Mouse (Mus musculus) right cerebral cortex, adult 18-20 months (tissue): ENCODE measurements around the gene Anks1.
A peak's percentile ranks its signal among the peaks of the same experiment; 100 is the strongest.

Source experiments
- DNase-seq: peaks from one replicate; pipeline ENCODE4 v3.0.0; 2022; ENCODE audit warnings: mixed read lengths

Anks1 gene

DNA sequence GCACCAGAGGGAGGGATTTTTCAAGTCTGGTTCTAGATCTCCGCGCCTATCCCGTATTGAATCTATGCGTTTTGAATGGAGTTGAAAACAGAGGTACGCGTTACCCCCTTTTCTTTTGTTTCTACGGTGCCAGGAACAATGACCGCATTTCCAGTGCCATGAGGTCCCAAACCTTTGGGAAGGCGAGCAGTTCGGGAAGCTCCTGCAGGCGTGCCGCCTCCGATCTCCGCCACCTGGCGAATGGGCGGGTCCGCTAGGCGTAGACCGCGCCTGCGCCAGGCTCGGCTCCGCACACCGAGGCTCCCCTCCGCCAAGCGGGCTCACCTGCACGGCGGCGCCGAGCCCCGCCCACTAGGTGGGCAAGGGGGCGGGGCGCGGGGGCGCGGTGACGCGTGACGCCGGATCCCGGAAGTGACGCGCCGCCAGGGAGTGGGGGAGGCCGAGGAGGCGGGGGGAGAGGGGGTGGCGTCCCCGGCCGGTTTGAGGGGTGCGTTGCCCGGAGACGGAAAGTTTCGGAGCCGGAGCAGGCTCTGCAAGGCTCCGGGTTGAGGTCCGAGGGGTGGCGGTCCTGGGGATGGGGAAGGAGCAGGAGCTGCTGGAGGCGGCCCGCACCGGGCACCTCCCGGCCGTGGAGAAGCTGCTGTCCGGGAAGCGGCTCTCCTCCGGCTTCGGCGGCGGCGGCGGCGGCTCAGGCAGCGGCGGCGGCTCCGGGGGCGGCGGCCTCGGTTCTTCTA, at the start of gene Anks1:
TSS of gene Anks1 (plus strand) at position 419 of the 734 bp plus-strand sequence.
- DNase-seq, result peak; percentile 82

DNA sequence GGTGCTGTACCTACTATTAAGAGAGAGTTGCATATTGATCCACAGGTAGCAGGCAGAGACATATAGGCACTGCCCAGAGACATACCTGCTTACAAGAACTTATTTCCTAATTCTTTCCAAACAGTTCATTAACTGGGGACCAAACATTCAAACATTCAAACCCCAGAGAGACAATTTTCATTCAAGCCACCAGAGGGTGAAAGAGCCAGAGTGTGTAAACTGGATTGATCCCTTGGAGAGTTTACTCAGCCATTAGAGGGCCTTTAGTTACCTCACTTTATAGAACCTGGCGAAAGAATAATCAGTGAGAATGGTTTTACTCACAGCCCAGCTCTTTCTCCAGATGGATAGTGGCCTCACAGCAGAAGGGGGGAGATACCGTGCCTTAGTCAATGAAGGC, 43.6 kb upstream of the Anks1 start:
- no peak for DNase-seq

DNA sequence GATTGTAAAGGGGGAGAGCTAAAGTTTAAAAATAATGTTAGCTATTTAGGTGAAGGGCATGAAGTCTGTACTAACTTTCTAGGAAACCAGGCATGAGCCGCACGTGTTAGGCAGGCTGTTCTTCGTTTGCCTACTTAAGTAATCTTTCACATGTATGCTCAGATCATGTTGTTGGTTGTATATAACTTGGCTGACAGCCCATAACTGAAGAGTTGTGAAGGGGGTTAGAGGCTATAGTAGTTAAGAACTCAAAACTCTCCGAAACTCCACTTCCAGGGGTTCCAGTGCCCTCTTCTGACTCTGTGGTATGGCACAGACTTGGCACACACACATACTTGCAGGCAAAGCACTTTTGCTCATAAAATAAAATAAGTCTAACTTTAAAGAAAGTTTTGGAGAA, 42.4 kb upstream of the Anks1 start:
- DNase-seq, result no peak

DNA sequence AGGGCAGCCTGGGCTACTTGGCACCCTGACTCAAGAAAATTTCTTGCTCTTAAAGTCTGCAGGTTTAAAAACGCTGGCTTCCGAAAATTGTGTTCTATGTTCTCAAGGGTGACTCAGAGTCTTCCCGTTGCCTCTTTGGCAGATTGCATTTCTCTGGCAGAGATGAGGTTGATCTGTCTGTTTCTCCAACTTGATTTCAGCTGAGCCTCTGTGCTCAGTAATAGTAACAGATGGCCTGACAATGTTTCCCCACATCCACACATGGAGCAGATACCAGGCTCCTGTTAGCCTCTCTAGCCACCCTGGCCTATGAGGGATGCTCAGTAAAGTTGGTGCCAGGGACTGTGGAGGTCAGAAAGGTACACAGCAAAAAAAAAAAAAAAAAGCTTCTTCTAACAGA, 37.3 kb upstream of the Anks1 start:
- peak; percentile 51 for DNase-seq

DNA sequence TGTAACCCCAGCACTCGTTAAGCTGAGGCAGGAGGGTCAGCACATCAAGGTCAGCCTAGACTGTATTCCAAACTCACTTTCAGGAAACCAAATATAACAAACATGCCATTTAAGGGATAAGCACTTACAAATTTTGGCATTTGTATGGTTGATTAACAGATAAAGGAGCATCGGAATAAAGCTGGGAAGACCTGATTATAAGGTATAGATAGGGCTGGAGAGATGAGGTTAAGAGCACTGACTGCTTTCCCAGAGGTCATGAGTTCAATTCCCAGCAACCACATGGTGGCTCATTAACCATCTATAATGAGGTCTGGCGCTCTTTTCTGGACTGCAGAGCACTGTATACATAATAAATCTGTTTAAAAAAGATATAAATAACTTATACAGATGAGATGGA, 35.5 kb upstream of the Anks1 start:
- DNase-seq, result no peak

DNA sequence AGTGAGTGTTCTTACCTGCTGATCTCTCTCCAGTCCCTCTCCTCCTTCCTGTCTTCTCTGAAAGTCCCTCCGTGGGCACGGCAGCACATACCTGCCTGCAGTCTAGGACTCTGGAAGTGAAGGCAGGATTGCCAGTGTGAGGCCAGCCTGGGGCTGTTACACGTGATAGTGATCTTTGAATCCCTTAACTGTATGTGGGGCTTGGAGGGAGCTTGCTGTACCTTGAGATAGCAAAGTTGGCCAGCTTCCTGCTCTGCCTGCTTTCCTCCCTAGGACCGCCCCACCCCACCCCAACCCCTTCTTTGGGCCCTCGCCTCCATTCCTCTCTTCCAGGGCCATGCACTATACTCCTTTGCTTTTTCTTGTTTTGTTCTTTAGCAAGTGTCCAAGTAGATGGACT, 34.6 kb upstream of the Anks1 start:
- no peak for DNase-seq

DNA sequence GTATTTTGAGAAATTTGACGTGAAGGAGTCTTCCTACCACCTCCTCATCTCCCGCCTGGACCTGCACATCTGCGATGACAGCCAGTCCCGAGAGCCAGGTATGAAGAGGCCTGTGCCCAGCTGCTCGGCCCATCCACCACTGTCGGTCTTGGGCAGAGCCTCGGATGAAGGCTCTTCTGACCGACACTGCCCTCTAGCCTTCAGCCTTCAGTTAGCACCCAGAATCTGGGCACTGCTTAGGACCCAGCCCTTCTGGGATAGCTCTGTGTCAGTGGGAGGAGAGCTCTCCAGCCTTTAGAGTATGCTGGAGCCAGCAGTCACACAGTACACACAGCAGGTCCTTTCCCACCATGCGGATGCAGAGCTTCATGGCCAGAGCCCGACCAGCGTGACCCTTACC, 27.6 kb upstream of the Anks1 start:
- no peak for DNase-seq

DNA sequence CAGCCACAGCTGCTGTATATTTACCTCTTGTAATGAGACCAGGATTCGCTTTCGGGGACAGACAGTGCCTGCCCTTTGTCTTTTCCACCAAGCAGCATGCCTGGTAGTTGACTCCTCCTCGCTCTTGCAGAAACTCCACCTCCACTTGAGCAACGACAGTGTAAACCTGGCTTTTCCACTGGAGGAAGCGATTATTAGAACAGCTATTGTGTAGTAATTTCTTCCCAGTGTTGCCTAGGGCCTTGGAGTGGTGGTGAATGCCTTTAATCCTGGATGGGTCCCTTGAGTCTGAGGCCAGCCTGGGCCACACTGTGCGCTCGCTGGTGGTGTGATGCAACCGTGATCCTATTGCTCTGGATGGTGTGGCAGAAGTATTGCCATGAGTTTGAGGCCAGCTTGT, 26.0 kb upstream of the Anks1 start:
- no peak for DNase-seq

DNA sequence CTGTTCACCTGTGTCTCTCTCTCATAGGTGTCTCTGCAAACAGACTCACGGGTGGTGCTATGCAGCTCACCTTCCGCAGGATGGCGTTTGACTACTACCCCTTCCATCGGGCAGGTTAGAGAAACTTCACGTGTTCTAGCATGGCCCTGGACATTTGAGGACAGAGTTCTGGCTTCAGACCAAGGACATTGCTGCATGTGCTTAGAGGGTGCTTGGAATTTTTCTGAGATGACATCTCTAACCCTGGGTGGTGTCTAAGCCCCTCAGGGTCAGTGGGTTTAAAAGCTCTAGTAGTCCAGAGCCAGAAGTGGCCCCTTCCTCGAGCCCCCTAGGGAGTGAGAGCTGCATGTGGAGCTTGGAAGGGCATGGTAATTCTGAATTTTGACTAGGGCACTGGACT, 25.1 kb upstream of the Anks1 start:
- no peak for DNase-seq

DNA sequence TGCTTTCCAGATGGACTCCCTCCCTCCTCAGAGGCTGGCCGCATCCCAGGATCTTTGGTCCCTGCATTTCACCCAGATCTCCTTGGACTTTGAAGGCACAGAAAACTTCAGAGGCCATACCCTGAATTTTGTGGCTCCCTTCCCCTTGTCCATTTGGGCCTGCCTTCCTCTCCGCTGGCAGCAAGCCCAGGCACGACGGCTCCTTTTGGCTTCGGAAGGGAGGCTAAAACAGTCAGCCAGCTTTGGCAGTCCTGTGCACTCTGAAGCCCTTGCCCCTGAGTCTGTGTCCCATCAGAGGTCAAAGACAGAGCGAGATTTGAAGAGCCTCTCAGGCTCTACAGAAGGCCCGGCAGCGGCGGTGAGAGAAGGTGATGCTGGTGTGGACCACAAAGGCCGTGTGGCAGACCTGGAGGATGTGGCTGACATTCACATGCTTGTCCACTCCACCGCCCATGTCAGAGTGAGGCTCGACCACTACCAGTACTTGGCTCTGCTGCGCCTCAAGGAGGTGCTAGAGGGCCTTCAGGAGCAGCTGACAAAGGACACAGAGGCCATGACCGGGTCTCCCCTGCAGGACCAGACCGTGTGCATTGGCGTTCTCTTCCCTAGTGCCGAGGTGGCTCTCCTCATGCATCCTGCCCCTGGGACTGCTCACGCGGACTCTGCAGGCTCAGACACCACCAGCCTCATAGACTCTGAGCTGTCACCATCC, 22.5 kb upstream of the Anks1 start:
- no peak for DNase-seq

DNA sequence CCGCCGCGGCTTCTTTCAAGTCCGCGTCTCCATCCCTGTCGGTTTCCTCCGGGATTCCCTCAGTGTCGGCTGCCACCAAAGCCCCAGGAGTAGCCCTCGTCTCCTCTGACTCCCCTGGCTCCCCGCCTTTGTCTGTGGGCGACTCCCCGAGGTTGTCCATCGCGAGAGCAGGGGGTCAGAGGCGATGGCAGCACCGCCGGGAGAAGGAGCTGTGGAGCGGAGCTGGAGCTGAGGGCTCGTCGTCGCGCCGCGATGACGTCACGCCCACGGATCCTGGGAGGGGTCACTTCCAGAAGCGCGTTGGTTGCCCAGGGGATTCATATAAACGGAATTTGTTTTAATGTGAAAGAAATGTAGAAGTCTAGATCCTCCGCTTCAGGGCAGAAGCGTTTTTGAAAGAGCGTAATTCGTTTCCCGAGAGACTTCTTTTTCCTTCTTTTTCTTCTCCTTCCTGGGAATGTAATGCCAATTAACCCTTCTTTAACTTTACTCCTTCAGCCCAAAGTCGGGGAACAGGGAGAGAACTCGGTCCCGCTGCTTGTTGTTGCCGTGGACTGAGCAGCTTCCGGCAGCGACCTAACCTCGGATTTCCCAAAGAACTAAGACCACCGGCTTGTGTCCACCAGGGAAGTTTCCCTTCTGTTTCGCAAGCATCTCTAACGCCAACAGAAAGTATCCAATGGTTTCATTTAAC, 1.4 kb upstream of the Anks1 start:
- peak; percentile 95 for DNase-seq

DNA sequence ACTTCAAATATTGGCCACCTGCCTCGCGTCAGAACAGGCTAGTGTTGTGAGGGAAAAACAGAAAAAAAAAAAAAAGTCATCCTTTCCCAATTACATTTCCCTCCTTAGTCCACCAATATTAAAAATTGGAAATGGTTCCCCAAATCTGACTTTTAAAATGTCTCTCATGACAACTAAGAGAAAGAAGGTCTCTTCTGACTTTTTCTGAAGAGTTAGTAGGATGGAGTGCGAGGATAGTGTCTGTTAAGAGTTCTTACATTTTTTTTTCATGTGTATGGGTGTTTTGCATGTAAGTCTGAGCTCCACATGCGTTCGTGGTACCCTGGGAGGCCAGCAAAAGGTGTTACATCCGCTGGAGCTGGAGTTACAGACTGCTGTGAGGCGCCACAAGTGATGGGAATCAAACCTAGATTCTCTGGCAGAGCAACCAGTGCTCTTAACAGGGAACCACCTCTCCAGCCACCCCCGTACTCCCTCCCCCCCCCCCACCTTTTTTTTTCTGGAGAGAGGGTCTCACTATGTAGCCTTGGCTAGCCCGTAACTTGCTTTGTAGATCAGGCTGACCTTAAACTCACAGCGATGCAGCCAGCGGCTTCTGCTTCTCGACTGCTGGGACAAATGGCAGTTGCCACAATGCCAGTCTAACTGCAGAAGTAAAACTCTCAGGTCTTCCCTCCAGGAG, 759 bp upstream of the Anks1 start:
- no peak for DNase-seq

DNA sequence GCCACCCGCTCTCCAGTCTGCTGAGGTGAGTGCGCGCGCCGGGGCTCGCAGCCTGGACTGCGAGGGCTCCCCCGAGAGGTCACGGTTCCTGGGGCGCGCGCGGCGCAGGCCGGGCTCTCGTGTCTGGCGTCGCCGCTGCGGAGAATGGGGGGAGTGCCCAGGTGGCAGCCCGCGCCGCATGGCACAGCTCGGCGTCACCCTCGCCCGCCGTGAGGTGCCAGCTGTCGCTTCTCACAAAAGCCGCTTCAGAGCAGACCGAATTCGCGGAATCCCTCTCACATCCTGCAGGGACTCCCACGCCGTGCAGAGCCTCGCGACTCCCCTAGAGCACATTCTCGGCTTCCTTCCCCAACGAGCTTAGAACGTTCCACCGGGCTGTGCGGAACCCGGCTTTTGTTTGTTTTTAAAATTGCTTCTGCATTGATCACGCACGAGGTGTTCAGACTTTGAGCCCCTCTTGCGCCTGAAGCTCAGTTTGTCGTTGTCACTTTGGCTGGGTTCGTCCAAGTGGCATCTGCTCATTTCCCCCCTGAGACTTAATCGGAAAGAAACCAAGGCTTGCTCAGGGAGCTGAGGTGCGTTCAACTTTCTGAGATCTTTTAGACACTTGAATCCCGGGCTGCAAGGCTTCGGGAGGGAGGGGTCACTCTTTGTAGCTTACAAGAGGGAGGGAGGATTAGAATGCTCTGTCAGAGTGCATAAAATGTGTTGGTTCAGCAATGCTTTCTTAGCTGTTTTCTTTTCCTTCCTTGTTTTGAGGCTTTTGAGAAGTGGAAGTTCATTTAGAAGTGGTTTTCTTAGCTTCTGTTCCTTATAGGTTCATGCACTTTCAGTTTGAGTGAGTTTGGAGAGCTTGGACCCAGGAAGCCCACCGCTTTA, 755 bp downstream of the Anks1 start, which contains the start of gene Taf11:
TSS of gene Taf11 (minus strand) at position 223 of the 879 bp plus-strand sequence.
- DNase-seq, result peak; percentile 88

DNA sequence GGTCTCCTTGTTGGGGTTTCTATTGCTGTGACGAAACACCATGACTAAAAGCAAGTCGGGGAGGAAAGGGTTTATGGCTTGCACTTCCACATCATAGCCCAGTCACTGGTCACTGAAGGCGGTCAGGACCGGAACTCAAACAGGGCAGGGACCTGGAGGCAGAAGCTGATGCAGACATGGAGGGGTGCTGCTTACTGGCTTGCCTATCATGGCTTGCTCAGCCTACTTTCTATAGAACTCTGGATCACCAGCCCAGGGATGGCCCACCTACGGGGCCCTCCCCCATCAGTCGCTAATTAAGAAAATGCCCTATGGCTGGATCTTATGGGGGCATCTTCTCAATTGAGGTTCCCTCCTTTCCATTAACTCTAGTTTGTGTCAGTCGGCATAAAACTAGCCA, 2.3 kb downstream of the Anks1 start:
- no peak for DNase-seq

DNA sequence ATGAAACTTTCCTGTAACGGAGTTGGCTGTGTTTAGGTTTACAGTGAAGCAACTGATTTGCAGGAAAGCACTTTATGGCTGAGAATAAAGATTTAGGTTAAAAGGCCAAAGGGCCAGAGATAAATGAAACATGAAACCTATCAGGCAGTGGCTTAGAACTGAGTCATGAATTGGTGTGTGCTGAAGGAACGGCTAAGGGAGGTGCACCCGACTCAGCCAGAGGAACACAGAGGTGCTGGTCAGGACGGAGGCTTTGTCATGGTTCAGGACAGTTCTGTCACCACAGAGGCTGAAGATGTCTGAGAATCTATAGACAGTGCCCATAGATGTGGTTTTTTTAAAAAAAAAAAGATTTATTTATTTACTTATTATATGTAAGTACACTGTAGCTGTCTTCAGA, 5.6 kb downstream of the Anks1 start:
- DNase-seq, result no peak

DNA sequence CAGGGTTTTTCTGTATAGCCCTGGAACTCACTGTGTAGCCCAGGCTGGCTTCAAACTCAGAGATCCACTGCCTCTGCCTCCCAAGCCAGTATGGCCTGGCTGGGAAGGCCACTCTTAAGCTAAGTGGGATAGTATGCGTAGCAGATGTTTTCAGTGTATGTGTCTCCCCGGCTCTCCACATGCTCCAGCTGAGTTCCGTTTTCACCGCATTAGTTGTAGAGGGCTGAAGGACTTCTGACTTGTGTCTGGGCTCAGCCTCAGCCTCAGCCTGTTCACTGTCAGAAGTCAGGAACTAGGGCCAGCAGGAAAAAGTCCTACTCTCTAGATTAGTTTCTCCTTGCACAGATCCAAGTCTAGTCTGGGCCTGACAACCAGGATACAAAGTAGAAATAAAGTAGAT, 7.3 kb downstream of the Anks1 start:
- no peak for DNase-seq

DNA sequence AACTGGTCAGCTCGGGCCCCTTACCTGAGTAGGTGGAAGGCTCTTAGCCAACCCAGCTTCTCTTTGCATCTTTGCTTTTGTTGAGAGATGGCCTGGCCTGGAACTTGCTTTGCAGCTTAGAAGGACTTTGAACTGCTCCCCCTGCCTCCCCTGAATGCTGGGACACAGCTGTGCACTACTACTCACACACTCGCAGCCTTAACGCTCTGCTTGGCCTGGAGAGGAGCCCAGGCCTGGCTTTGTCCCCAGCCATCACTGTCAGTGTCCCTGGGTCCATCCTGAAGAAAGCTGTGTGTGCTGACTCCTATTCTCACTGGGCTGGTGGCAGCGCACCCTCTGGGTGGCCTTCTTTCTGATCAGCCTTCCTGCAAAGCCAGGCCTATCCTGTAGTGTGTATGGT, 11.6 kb downstream of the Anks1 start:
- DNase-seq, result no peak

DNA sequence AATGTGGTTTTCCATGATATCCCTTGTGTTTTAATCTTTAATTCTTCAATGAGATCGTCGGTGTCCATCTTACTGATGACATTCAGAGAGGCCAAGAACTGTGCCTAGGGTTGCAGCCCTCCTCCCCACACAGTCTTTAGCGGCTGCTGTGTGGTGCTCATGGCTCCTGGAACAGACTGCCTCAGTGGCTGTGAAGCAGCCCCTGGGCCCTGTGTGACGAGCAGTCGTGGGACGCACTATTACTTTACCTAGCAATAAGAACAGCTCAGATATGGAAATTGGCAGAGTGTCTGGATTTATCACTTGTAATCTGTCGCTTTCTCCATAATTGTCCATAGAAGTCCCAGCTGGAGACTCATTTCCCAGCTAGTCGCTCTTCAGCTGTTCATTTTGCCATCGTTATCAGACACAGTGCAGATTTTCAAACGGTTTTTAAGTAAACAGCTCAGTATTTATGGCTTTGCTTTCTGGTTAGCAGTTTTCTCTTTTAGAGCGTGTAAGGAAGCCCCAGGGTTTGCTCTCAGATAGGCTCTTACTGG, 13.1 kb downstream of the Anks1 start:
- no peak for DNase-seq

DNA sequence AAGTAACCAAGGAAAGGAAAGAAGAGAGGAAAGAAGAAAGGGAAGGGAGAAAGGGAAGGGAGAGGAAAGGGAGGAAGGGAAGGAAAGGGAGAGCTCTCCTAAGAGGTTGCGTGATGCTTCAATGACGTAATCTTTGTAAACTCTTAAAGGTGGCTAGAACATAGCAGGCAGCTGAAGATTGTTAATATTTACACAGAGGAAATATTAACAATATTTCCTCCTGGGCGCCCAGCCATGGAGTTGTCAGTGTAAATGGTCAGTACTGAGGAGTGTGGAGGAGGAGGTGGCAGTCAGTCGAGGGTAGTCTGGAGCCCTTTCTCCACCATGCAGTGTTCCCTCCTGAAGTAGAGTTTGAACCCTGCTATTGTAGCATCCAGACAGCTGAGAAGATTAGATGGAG, 15.9 kb downstream of the Anks1 start:
- no peak for DNase-seq

DNA sequence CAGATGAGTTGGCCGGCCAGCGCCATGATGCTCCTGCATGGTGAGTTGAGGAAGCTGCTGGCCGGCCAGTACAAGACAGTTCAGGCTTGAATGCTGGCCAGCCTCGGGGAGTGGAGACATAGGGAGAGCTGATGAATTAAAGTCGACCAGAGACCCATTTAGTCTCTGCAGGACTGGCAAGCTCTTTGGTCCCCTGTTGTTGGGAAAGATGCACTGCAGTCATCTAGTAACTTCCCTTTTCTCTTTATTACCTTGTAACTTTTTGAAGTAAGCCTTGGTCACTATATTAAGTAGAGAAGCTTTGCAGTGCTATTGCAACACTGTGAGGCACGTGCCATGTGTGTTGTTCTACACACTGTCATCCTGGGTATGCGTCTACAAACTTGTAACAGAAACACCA, 16.4 kb downstream of the Anks1 start:
- DNase-seq, result no peak

DNA sequence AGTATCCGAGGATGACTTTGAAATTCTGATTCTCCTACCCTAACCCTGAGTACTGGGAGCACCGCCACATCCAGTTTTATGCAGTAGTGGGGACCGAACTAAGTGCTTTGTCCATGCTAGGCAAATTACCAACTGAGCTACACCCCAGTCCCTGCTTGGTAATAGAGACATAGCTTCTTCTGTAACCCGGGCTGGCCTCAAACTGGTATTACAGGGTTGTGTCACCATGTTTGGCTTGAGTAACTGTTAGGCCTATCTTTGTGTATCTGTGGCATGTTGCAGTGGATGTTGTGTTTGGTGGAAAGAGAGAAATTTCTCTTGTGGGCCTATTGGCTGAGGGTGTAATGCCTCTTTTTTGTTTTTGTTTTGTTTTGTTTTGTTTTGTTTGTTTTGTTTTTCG, 21.2 kb downstream of the Anks1 start:
- no peak for DNase-seq

DNA sequence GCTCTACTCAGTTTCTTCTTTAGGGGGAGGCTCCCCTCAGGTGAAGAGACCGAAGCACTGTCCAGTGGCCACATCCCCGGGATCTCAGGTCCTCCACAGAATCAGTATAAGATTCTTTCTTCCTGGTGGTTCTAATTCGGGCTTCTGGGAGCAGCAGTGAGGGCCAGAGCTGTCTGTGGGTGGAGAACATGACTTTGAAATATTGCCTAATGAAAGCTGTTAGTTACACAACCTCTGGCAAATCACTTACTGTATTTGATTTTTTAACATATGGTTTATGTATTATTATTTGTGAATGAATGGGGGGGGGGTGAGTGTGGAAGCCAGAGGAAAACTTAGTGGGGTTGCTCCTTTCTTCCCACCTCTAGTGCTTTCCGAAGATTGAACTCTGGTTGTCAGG, 22.7 kb downstream of the Anks1 start:
- no peak for DNase-seq
